Mouse (Mus musculus): ENCODE measurements at regions not wholly inside any gene's neighbourhood (a gene's known extent, or its start where the extent isn't known, plus 50 kb on each side); places are given as distances from the start of the nearest gene placed in this dataset.

DNA sequence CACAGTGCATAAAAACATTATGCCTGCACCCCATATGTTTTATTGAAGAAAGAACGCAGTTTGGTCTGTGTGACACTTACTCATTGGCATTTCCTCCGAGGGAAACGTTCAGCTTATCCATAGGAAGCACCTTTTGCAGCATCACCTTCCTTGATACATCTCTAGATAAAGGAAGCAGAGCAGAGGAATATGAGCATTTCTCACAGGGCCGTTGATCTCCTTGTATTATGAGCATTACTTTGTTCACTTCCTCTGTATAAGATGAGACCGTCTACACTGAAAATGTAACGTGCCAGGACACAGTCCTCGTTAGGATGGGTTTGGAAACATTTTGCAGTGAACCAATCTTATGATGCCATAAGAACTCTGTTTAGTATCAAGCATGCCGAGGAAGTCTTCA, 1648.5 kb upstream of the Gm7489 start:
- in situ Hi-C loops (cut with MboI; ENCODE audit: low sequenced_read_pairs) = no loop called here

DNA sequence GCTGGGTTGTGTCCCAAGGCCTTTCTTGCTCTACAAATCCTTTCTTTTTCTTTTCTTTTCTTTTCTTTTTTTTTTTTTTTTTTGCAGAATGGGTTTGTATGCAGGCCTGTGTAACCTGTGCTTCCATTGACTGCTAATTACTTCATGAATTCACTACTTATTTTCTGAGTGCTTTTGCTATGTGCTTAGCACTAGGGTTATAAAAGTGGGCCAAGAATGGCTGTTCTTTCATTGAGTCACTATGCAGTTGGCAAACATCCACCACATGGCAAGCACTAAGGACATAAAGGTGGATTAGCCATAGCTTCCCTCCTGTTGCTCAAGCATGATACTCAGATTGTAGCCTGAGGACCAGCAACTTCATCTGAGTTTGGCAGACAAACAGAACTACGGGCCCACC, 1641.8 kb upstream of the Gm7489 start:
- in situ Hi-C loops (cut with MboI; ENCODE audit: low sequenced_read_pairs) = no loop called here
